Mouse (Mus musculus): Measurements from ENCODE around the gene Creld1.

The Creld1 gene

GRCm38 (mm10) chr6:113513944-113514343 is 30.8 kb downstream of the Creld1 start:
- DNase-seq: no peak

DNA sequence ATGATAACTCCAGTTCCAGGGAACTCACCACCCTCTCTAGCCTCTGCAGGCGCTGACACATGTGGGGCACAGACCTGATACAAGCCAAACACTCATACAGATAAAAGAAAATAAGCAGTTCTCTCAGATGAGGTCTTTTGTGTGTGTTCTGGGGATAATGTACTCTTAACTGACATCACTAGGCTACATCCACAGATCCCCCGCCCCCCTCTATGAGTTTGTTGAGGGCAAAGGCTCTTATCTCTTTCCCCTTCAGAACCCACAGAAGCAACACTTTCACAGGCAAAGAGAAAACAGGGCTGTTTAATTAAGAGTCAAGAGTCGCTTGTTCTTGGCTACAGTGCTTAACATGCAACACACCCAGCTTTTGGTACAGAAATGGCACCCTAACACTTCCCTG is 31.5 kb downstream of the Creld1 start:
- no peak for DNase-seq

GRCm38 (mm10) chr6:113517434-113518080 is 34.5 kb downstream of the Creld1 start:
- DNase-seq: peak; percentile 61

GRCm38 (mm10) chr6:113522310-113522709 is 39.2 kb downstream of the Creld1 start:
- no peak for DNase-seq

DNA sequence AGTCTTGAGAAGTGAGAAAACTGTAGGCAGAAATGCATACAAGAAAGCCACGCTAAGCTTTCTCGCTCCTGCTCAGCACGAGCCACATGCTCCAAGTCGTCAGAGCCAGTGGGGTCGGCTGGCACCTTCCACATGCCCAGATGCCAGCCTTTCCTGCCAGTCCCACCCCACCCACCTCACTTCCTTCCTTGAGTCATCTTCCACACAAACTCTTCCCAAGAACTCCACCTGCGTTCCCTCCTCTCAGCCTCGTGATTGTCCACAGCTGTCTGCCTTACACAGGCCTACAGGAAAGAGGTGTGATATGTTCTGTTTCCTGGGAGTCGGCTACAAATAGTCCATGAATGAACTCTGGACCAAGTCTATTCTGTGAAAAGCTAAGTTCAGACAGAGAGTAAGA is 40.3 kb downstream of the Creld1 start:
- DNase-seq: no peak

DNA sequence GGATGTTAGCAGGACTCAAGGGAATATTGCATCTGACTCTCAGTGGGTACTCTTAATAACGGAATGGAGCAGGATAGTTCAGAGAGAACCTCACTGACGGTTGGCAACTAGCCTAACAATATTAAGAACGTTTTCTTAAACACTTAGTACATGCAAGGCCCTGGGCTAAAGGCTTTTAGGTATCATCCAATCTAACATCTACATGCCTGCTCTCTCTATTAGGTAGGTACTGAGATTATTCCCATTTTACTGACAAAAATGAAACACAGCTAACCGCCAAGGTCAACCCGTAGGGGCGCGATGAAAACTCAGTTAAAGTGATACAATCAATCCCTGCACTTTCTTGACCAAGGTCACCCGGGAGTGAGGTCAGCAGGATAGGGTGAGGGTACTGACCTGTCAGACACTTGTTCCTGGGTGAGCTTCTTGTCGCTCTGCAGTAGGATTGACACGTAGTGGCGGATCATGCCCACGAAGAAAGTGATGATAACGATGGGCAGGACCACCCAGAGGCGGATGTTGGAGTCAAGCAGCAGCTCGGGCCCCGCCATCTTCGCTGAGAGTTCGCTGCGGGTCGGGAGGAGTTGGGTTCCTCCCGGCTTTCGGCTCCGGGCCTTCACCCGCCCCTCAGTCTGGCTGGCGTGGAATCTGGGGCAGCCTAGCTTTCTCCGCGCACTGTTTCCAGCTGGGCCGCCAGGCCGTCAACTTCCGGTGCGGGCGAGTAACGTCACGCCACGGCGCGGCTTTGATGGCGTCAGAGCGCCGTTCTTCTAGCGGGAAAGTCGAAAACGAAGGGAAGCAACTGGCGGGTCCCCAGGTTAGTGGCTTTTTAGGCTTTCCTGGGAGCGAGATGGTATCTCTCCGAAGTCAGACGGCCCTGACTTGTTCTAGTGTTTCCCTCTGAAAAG is 48.1 kb downstream of the Creld1 start, which contains the start of the genes Emc3 and Fancd2:
Emc3 (minus strand) TSS at position 721 of the 908 bp plus-strand sequence.
Fancd2 (plus strand) TSS at position 751 of the 908 bp plus-strand sequence.
- DNase-seq: peak; percentile 94

DNA sequence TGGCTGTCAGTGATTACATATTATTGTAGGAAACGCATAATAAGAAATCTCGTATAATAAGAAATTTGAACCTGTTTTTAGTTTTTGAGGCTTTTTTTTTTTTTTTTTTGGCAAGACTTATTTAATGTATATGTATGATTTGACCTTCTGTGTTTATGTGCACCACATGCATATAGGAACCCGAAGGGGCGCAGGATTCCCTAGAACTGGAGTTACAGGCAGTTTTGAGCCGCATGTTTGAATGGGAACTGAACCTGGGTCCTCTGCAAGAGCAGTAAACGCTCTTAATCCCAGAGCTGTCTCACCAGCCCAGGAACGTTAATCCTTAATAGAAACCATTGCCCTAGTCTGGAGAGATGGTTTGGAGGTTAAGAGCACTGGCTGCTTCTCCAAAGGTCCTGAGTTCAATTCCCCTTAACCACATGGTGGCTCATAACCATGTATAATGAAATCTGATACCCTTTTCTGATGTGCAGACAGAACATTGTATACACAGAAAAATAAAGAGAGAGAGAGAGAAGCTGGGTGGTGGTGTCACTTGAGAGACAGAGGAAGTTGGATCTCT is 48.8 kb downstream of the Creld1 start:
- DNase-seq: no peak

DNA sequence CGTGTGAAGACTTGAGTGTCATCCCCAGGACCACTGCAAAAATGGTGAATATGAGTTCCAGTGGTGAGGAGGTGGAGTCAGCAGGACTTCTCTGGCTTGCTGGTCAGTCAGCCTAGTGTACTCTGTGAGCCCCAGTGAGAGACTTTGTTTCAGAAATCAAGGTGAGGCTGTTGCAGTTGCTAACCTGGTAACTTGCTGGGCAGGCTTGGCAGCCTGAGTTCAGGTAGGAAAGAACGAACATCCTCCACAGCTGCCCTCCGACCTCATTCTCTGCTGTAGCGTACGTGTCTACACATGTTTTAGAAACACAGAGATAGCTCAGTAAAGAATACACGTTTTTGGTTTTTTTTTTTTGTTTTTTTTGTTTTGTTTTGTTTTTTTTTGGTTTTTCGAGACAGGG is 51.8 kb downstream of the Creld1 start:
- no peak for DNase-seq

- no peak for DNase-seq
Observed at GRCm38 (mm10) chr6:113541610-113542009, 58.5 kb downstream of the Creld1 start.
